Mouse (Mus musculus) CH12.LX (cell line): ENCODE measurements at regions not wholly inside any gene's neighbourhood (a gene's known extent, or its start where the extent isn't known, plus 50 kb on each side); places are given as distances from the start of the nearest gene placed in this dataset.

Experiments
- CTCF ChIP-seq, 2 experiments: IDR thresholded peaks in 1 of 2; conservative IDR thresholded peaks in 1 of 2; 2 replicates each; pipeline ENCODE4 v1.5.1; 2011 to 2012; ENCODE audit warnings: low read depth in 2 of 2, low read length in 2 of 2, improper control_type of control experiment in 1 of 2, inconsistent platforms in 1 of 2, mild to moderate bottlenecking in 1 of 2, moderate library complexity in 1 of 2
- NRF1 ChIP-seq: IDR thresholded peaks from 2 replicates; pipeline ENCODE4 v1.6.1; 2014; ENCODE audit warnings: low read depth, mild to moderate bottlenecking, inconsistent platforms, low read length, improper control_type of control experiment, moderate library complexity
- ZMIZ1 ChIP-seq: IDR thresholded peaks from 2 replicates; pipeline ENCODE4 v1.6.1; 2012; ENCODE audit warnings: low read depth, mild to moderate bottlenecking, inconsistent platforms, low read length, improper control_type of control experiment

DNA sequence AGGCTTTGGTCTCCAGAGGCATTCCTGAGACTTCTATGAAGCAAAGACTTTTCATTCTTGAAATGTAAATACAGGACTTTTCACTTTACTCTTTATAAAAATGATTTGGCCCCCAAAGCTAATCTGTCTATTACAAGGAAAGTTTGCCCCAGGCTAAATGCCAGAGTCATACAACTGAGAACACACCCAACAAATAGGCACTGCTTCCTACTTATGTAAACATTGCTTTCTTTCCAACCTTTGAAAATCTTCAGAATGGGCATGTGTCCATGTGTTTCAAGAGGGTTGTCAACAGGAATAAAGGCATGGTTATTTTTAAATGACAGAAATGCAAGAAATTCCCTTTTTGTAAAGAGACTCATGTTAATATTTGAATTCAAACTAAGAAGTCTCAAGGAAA lies 248.4 kb downstream of the Lpin1 start:
- TF ChIP-seq NRF1 (no peak), ZMIZ1 (no peak), CTCF (conservative IDR thresholded peaks at IDR 0.05 in 1 of 2, IDR thresholded peaks at IDR 0.05 in 1 of 2; ENCODE audit: low read depth in 2 of 2, low read length in 2 of 2) (no peak)
